Mouse (Mus musculus) left cerebral cortex, adult 8-10 months (tissue): Measurements from ENCODE around the gene Olfr543. TPM values are rescaled to one million over a fixed set of nuclear protein-coding genes. Genes with fewer than 3 reads are reported as not detected.
A peak's percentile ranks its signal among the peaks of the same experiment; 100 is the strongest.
"Not testable (repeated sequence)": the region's sequence is repeated elsewhere in the genome, so short reads cannot be mapped to it uniquely, and the experiment has no call there.

Experiments
- DNase-seq, 2 experiments: peaks; one replicate each; pipeline ENCODE4 v3.0.0; 2022; ENCODE audit warnings: low spot score in 2 of 2
- total RNA-seq, 4 experiments: library from RNA; stranded (reverse); gene quantifications; 2 replicates each; pipeline ENCODE4 v1.2.4; 2022

Olfr543 gene
- total RNA-seq: not detected

DNA sequence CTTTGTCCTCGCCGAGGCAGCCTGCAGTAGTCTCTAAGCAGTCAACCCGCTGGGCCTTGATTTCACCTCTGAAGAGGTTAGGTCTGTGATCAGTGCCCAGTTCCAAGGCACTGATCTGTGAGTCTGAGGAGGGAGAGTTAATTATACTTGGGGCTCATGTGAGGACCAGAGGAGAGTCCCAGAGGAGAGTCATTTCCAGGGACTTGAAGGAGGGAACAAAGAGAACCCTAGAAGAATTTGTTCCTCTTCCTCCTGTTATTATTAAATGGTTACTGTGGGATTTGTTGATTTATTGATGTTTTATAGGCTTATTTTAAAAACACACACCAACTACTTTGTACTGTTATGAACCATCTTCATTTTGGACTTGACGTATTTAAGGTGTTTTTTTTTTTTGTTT lies at the start of gene Olfr543:
Gene Olfr543 (minus strand): TSS at position 101 of the 400 bp plus-strand sequence.
- no peak for DNase-seq

DNA sequence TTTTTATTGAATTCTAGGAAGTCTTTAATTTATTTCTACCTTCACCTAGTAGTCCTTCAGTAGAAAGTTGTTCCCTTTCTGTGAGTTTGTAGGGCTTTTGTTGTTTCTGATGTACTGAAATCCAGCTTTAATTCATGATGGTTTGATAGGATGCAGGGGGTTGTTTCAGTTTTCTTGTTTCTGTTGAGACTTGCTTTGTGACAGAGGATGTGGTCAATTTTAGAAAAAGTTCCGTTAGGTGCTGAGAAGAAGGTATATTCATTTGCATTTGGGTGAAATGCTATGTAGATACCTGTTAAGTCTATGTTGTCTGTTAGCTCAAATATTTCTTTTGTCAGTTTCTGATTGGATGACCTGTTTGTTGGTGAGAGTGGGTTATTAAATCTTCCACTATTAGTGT lies 47.6 kb upstream of the Olfr543 start:
- DNase-seq: no peak

- DNase-seq: no peak
Observed at GRCm38 (mm10) chr7:102517051-102517335, 35.5 kb upstream of the Olfr543 start.

DNA sequence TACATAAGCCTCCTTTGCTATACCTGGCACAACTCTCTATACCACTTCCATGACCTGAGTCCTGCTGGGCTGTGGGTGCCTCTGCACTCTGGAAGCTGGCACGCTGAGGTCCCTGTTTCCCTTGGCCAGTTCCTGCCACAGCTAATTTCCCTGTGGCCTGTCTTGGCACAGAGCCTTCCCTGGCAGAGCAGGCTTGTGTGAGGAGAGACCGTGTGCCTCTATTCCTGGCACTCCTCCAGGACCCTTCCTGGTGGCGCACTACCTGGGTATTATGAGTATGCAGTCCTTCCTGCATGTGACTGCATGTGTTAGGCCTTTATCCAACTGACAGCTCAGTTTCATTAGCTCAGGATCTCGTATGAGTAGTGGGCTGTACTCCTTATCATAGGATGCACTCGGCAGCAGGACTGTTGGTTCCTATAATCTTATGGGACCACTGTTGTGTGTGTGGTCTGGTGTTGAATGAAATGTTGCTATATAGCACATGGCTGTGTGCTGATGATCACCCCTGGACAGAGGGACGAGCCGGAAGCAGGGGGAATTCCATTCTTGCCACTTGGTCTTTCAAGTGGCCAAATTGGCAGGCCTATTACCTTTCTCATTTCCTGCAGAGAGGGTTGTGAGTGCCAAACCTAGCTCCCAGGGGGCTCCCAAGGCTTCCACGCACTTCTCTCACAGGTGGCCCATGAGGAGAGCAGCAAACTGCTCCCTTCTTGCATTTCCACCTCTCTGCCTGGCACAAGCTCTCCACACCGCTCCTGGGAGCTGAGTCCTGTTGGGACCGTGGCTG lies 35.0 kb upstream of the Olfr543 start:
- DNase-seq: no peak

DNA sequence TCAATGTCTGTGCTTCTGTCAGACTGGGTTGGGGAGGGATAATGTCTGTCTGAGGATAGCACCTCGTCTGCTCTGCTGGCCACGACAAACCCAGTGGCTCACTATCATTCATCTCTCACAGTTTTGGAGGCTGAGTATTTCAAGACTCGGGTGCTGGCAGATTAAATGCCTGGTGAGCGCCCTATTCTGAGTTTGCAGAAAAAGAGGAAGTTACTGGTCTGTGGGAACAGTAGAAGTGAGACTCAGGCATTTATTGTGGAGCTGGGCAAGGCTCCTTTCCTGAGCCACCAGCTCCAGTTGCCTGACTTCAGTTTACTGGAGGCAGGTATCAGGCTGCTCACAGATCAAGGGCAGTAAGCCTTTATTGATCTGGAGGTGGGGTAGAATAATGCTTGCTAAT lies 32.7 kb upstream of the Olfr543 start:
- DNase-seq: no peak

- DNase-seq: peak; percentile 59 to 85
Observed at GRCm38 (mm10) chr7:102512814-102513435, 31.4 kb upstream of the Olfr543 start.

DNA sequence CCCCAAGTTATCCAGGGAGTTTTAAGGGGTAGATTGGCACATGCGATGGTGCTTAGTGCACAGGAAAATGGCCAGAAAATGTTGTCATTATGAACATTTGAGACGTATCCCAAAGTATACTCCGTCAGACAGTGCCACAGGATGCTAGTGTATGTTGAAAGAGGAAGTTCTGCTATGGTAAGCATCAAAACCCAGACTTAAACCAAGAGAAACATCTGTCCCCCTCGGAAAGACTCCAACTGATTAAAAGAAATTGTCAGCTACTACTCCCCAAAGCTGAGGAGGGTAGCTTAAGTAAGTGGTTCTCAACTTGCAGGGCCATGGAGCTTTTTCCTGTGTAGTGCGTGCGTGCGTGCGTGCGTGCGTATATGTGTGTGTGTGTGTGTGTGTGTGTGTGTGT lies 30.4 kb upstream of the Olfr543 start:
- DNase-seq: no peak

DNA sequence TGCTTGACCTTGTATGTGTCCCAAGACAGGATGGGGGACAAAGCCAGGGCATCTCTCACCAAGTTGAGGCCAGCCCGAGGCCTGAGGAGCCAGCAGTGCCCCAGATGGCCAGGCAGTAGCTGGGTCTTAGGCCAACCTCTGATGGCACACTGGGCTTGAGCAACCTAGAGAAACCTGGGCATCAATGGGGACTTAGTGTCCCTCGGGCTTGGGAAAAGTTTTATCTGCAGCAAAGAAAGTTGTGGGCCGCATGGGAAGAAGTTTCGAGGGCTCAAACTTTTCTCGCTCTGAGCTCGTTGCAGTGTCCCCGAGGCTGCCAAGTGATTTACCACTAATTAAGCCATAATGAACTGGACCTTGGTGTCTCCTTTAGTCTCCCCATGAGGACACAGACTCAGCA lies 28.2 kb upstream of the Olfr543 start:
- no peak for DNase-seq

DNA sequence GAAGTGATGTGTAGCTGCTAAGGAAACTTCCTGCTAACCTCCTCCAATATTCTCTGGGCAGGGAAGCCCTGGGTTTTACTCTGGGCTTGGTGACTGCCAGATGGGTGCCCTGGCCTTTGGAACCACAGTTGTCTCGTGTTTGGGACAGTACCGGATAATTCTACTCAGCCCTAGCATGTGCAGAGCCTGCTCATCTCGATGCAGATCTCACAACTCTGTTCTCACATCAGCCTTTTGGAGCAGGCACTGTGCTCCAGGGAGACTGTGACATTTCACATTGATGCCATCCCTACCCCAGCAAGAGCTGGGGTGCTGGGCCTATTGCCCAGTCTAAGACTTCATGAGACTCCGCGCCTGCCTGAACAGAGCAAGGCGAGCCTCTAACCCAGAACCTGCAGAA lies 27.2 kb upstream of the Olfr543 start:
- DNase-seq: no peak

DNA sequence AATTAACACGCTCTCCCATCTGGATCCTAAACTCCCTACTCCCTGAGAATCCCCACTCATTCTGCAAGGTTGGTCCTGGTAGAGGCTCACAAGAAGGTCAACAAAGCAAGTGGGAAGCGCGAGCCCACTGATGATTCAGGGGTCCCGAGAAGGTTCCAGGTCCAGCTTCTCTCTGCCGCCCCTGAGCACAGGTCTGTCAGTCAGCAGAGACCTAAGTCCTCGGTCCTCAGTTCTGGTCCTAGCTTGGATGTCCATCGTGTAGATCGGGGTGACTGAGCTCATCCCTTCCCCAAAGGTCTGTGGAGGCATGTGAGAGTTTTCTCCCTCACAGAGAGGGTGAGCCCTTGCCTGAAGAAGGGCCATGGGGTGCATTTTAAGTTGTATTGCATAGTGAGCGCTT lies 26.6 kb upstream of the Olfr543 start:
- DNase-seq: no peak

DNA sequence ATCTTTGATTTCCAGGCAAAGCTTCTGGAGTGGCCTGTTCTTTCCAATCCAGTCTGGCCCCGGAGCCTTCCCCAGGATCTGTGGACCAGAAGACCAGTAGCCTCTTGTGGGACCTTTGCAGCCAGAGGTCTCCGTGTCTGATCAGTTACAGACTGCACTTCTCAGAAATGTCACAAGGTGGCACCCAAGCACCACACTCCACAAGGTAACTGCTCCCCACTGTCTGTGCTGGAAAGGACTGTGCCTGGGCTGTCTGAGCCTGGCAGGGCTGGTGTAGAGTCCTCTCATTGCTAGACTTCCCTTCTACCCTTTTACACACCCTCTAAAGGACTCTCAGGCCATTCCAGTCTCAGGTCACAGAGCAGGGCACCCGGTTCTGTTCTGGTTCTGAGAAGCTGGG lies 25.4 kb upstream of the Olfr543 start:
- peak; percentile 33 to 64 for DNase-seq

GRCm38 (mm10) chr7:102501986-102502385 lies 20.5 kb upstream of the Olfr543 start:
- DNase-seq: no peak

DNA sequence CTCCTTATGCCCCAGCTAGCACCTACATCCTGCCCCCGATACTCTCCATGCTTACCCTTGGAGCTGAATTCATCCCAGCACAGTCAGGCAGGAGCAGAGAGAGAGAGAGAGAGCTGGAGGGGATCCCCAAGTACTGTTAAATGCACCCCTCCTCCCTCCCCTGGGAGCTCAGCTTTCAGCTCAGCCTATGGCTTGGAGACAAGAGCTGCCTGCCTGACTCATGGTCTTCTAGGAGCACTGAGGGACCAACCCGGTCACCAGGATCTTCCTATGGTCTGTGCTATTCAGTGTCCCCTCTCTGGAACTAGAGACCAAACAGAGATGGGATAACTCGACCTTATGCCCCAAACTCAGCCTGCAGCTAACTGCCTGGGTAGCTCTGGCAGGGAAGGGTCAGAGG lies 18.0 kb upstream of the Olfr543 start, which contains the start of gene Olfr545:
Gene Olfr545 (minus strand): TSS at position 101 of the 400 bp plus-strand sequence.
- DNase-seq: no peak

DNA sequence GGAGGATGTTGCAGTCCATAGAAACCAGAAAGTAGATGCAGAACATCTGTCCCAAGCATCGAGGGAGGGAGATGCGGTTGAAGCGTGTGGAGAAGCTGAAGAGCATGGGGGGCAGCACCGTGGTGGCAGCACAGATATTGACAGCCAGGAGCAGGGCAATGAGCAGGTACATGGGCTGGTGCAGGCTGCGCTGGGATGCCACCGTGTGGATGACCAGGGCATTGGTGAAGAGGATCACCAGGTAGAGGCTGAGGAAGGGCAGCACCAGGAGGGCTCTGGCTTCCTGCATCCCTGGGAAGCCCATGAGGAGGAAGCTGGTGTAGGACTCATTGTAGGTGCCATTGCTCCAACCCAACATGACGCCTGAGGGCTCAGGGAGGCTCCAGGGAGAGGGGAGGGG lies 12.9 kb upstream of the Olfr543 start:
- not testable (repeated sequence) for DNase-seq

DNA sequence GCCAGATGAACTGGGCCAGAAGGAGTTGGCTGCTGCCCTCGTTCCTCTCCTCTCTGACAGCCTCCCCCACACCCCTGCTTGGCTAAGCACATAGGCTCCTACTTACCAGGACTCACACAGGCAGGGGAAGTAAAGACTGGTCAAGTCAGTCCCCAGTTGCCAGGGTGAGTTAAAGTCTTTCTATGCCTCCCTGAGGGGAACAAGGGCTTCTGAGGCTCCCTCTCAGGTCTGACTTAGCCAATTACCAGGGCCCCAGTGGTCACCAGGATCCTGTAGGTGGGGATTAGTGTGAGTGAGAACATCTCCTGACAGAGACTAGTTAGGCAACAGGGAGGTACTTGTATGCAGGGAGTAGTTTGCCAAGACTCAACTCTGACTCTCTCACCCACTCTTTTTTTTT lies 6.7 kb upstream of the Olfr543 start, which contains the start of gene Olfr544:
Gene Olfr544 (minus strand): TSS at position 153 of the 400 bp plus-strand sequence.
- DNase-seq: no peak

DNA sequence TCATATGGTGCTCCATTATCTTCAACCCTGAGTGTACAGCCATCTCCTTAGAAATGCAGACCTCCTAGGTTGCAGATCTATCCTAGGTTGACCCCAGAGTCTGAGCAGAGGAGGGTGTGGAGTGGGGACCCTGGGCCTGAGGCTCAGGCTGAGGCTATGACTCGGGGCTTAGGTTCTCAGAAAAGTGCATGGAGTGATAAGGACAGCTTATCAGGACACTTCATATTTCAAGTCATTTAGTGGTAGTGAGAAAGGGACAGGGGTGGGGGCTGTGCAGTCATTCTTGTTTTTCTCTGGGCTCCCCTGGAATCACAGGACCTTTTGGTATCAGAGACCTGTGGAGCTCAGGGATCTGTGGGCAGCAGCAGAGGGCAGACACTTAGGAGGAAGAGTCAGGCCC lies 4.6 kb upstream of the Olfr543 start:
- no peak for DNase-seq

GRCm38 (mm10) chr7:102484766-102485165 lies 3.3 kb upstream of the Olfr543 start:
- not testable (repeated sequence) for DNase-seq

- no peak for DNase-seq
Observed at GRCm38 (mm10) chr7:102483665-102484064, 2.2 kb upstream of the Olfr543 start.

DNA sequence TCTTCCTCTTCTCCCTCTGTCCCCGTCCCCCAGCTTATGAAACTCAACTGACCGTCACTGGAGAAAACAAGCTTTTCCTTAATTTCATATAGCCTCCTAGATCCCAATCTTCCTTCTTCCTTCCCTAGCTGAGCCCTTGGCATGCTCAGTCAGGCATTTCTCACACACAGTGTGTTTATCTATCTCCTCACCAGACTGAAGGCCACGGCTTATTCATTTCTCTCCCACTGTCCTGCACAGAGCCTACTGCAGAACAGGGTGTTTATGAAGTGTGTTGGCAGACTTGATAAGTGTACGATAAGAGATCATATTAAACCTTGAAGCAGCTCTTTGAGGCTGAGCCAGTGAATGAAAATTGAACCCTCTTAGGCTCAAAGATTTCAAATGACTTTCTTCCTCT lies 658 bp downstream of the Olfr543 start:
- no peak for DNase-seq

- no peak for DNase-seq
Observed at GRCm38 (mm10) chr7:102479368-102480078, 2.0 kb downstream of the Olfr543 start.

GRCm38 (mm10) chr7:102478926-102479325 lies 2.6 kb downstream of the Olfr543 start:
- DNase-seq: no peak

GRCm38 (mm10) chr7:102478425-102478824 lies 3.1 kb downstream of the Olfr543 start:
- no peak for DNase-seq
